Comparison of ENCODE assay signal across 10 mouse cellular contexts in the genomic region with DNA sequence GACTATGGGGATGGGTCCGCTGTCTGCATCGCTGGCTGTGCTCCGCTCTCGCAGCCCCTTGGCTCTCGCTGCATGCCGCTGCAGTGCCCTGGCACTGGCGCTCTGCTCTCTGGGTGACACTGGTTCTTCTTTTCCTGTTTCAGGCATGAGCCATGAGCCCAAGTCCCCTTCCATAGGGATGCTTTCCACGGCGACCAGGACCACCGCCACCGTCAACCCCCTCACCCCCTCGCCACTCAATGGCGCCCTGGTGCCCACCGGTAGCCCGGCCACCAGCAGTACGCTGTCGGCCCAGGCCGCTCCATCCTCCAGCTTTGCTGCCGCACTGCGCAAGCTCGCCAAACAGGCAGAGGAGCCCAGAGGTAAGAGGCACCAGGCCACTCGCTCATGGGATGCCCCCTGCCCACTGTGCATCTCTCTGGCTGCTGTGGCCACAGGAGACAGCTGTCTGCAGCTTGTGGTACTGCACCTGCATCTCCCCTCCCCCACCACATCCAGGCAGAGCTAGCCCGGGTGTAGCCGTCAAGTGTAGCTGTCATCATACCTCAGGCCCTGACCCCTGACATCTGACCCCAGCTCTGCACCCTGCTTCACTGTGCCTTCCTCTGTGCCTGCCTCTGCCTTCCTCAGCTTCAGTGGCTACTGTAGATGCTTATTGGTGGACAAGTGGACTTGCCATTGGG. TPM values are rescaled to one million over a fixed set of nuclear protein-coding genes. Genes with fewer than 3 reads are reported as not detected.
DNase-seq lines count a peak whose midpoint lies in the region; ATAC-seq lines count a peak whose summit lies in the region.
"Had no signal": no experiment of that assay in that cellular context is flagged by ENCODE, and none has a peak within 500 bp of the region (broad histone marks: within the 10 kb centered on the region; RNA-seq: fewer than 3 reads in every experiment).

No protein-coding gene starts in this region.

- no peak overlapping the region for H3K4me3 ChIP-seq in heart, embryonic 14.5 days (ENCODE audit: control insufficient read depth in 1 of 2, insufficient read depth in 1 of 2, low read depth in 1 of 2, low read length in 2 of 2)
- no peak overlapping the region for H3K4me3 ChIP-seq in neural tube, embryonic 11.5 days (ENCODE audit: low read depth, low read length)
- H3K4me3 ChIP-seq: lung, embryonic 15.5 days had no signal

- H3K4me1 ChIP-seq in heart, embryonic 14.5 days (ENCODE audit: control insufficient read depth in 2 of 2, insufficient read depth in 2 of 2, low read length in 2 of 2), result peaks cover 87 to 99% of the 10 kb centered on the region in 2 experiments
- peaks cover 89% of the 10 kb centered on the region for H3K4me1 ChIP-seq in neural tube, embryonic 11.5 days (ENCODE audit: control insufficient read depth, insufficient read depth, low read length)

- 88% methylated on average over 24 of the region's 24 CpGs for WGBS in heart, embryonic 14.5 days
- WGBS in neural tube, embryonic 11.5 days, result 89% methylated on average over 24 of the region's 24 CpGs

- ATAC-seq in heart, embryonic 14.5 days (ENCODE audit: insufficient number of reproducible peaks, insufficient read depth, low FRiP score, low read depth), result no peak
- no peak for ATAC-seq in neural tube, embryonic 11.5 days (ENCODE audit: insufficient read depth, low FRiP score, low TSS enrichment)
- 0 out of 2 replicates have a peak, but pooled peaks have one; percentile 11 for ATAC-seq in megakaryocyte progenitor cell, adult 5-6 weeks (replicated peaks; ENCODE audit: poor library complexity)

- 0 out of 2 replicates have a peak overlapping the region, but pooled peaks have one; percentile 11 for H3K9ac ChIP-seq in heart, embryonic 14.5 days (ENCODE audit: low read length)
- H3K9ac ChIP-seq in neural tube, embryonic 11.5 days (ENCODE audit: low read length), result peak overlapping the region; percentile 6; the same call in 1 of the 2 replicates
- H3K9ac ChIP-seq: lung, embryonic 15.5 days had no signal

- no peaks in the 10 kb centered on the region for H3K9me3 ChIP-seq in heart, embryonic 14.5 days (ENCODE audit: control insufficient read depth, low read length)
- H3K9me3 ChIP-seq in neural tube, embryonic 11.5 days (ENCODE audit: control insufficient read depth, low read length), result no peaks in the 10 kb centered on the region
- H3K9me3 ChIP-seq: lung, embryonic 15.5 days had no signal

- no peaks in the 10 kb centered on the region for H3K27me3 ChIP-seq in heart, embryonic 14.5 days (ENCODE audit: control insufficient read depth, insufficient read depth, low read length)
- no peaks in the 10 kb centered on the region for H3K27me3 ChIP-seq in neural tube, embryonic 11.5 days (ENCODE audit: control insufficient read depth, insufficient read depth, low read length)
- H3K27me3 ChIP-seq: lung, embryonic 15.5 days had no signal

- intact Hi-C loops in heart, postnatal 36 days (cut with DNase I), result no loop called here
- intact Hi-C loops in left cerebral cortex, postnatal 4 days (cut with DNase I), result no loop called here

- H3K27ac ChIP-seq in heart, embryonic 14.5 days (replicated peaks in 1 of 2; ENCODE audit: control insufficient read depth in 1 of 2, insufficient read depth in 1 of 2, low read depth in 2 of 2, low read length in 2 of 2), result no peak overlapping the region
- H3K27ac ChIP-seq in neural tube, embryonic 11.5 days (ENCODE audit: low read depth, low read length), result no peak overlapping the region
- H3K27ac ChIP-seq: lung, embryonic 15.5 days had no signal

- H3K4me2 ChIP-seq in heart, embryonic 14.5 days (ENCODE audit: low read length), result no peak overlapping the region
- H3K4me2 ChIP-seq in neural tube, embryonic 11.5 days (ENCODE audit: low read depth), result no peak overlapping the region
- H3K4me2 ChIP-seq: lung, embryonic 15.5 days had no signal

- H3K36me3 ChIP-seq in heart, embryonic 14.5 days (ENCODE audit: control insufficient read depth, insufficient read depth, low read length), result peaks cover 25% of the 10 kb centered on the region
- H3K36me3 ChIP-seq in neural tube, embryonic 11.5 days (ENCODE audit: control insufficient read depth, insufficient read depth, low read length), result peaks cover 6% of the 10 kb centered on the region

- no peak for DNase-seq in heart, postnatal 36 days
- no peak for DNase-seq in neural tube, embryonic 11.5 days (ENCODE audit: low spot score)
- no peak for DNase-seq in neural tube, embryonic 10.5 days (ENCODE audit: extremely low spot score, low spot score)
- DNase-seq in thymus, postnatal 4 days, result peak; percentile 78
- DNase-seq in left cerebral cortex, postnatal 4 days, result no peak
- DNase-seq in gastrocnemius, postnatal 10 days, result no peak
- DNase-seq: kidney, adult 11 months had no signal

RNA-seq across cellular contexts. Expression of a gene that starts 35.5 kb away (rescaled TPM):
- polyA plus RNA-seq in heart, embryonic 14.5 days (2014; fragmentation: Nextera tagmentation; extraction: Ambion mirVana), result 51.1 and 60.6 TPM in 2 replicates
- 1 to 10 TPM in 1 of 2 experiments, under 1 TPM in 1; 0.86 to 1.7 TPM for total RNA-seq in heart, postnatal 36 days (2021)
- 101 and 109 TPM in 2 replicates for polyA plus RNA-seq in neural tube, embryonic 11.5 days (2014; fragmentation: Nextera tagmentation; extraction: Ambion mirVana)
- total RNA-seq in megakaryocyte progenitor cell, adult 5-6 weeks (2015), result 65.9 and 67.1 TPM in 2 replicates
- total RNA-seq in megakaryocyte progenitor cell, adult 5-6 weeks (2017), result 28.1 and 47.1 TPM in 2 replicates
- total RNA-seq in left cerebral cortex, postnatal 4 days (2021), result 1 to 10 TPM; 4.8 to 5.7 TPM
- 1 to 10 TPM; 8.6 to 9.1 TPM for total RNA-seq in gastrocnemius, postnatal 10 days (2021)
